ENCODE assay signal across 24 mouse cellular contexts in the genomic region with DNA sequence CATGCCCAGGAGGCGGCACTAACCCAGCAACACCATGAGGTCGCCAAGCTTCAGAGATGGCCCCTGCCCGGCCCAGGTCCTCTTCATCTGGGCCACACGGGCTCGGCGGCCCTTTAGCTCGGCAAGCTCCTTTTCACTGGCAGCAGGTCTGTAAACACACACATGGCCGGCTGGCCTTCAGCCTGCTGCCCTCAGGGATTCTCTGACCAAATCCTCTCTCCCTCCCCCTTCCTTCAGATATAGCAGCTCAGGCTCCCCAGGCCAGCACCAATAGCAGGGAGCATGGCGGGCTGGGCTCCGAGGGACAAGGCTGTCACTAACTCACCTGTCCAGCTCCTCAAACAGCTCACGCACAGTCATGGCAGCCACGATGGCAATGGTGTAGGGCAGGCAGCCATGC. TPM values are rescaled to one million over a fixed set of nuclear protein-coding genes. Genes with fewer than 3 reads are reported as not detected.
A peak's percentile ranks its signal among the peaks of the same experiment; 100 is the strongest.
DNase-seq lines count a peak whose midpoint lies in the region; ATAC-seq and TF ChIP-seq lines count a peak whose summit lies in the region.
"Had no signal": no experiment of that assay in that cellular context is flagged by ENCODE, and none has a peak within 500 bp of the region (broad histone marks: within the 10 kb centered on the region; RNA-seq: fewer than 3 reads in every experiment).

No protein-coding gene starts in this region.

- TF ChIP-seq POLR2A in liver, adult 2 months (IDR thresholded peaks at IDR 0.05; ENCODE audit: extremely low read depth, insufficient read depth, low read length), result no peak
- TF ChIP-seq POLR2A in bone marrow, adult 2 months (IDR thresholded peaks at IDR 0.05; ENCODE audit: borderline replicate concordance, control insufficient read depth, low read depth, low read length), result no peak
- no peak for TF ChIP-seq POLR2A in cerebellum, adult 2 months (IDR thresholded peaks at IDR 0.05; ENCODE audit: borderline replicate concordance, insufficient read depth, low read length)

- H3K4me2 ChIP-seq in liver, embryonic 12.5 days, result no peak overlapping the region
- H3K4me2 ChIP-seq: hindbrain, embryonic 15.5 days; limb, embryonic 12.5 days; lung, embryonic 15.5 days; neural tube, embryonic 12.5 days had no signal

- H3K27me3 ChIP-seq in liver, adult 2 months (ENCODE audit: control insufficient read depth, insufficient read depth, low read length), result no peaks in the 10 kb centered on the region
- H3K27me3 ChIP-seq in liver, embryonic 12.5 days (replicated peaks), result no peaks in the 10 kb centered on the region
- H3K27me3 ChIP-seq in cerebellum, adult 2 months (ENCODE audit: control insufficient read depth, insufficient read depth, low read length), result no peaks in the 10 kb centered on the region
- H3K27me3 ChIP-seq: hindbrain, embryonic 15.5 days; limb, embryonic 12.5 days; lung, embryonic 15.5 days; neural tube, embryonic 12.5 days had no signal

- no peak overlapping the region for H3K27ac ChIP-seq in liver, adult 2 months (replicated peaks; ENCODE audit: insufficient read depth, low read depth, low read length)
- H3K27ac ChIP-seq in liver, embryonic 12.5 days, result no peak overlapping the region
- peak overlapping the region; percentile 22; the same call in 1 of the 2 replicates for H3K27ac ChIP-seq in bone marrow, adult 2 months (ENCODE audit: control insufficient read depth, insufficient read depth, low read depth, low read length, poor library complexity)
- H3K27ac ChIP-seq in cerebellum, adult 2 months (ENCODE audit: insufficient read depth, low read length), result peak overlapping the region; percentile 74
- H3K27ac ChIP-seq: hindbrain, embryonic 15.5 days; left cerebral cortex, adult 2 months; limb, embryonic 12.5 days; liver, embryonic 14.5 days; lung, embryonic 15.5 days; macrophage; midbrain, embryonic 10.5 days; neural tube, embryonic 12.5 days had no signal

- no peak for TF ChIP-seq CTCF in liver, adult 2 months (IDR thresholded peaks at IDR 0.05; ENCODE audit: low read depth, low read length)
- no peak for TF ChIP-seq CTCF in bone marrow, adult 2 months (IDR thresholded peaks at IDR 0.05; ENCODE audit: control insufficient read depth, insufficient read depth, low read length)
- TF ChIP-seq CTCF in cerebellum, adult 2 months (IDR thresholded peaks at IDR 0.05; ENCODE audit: borderline replicate concordance, insufficient read depth, low read depth, low read length), result no peak

- DNase-seq in liver, adult 2 months (ENCODE audit: extremely low read depth, low read depth, low spot score), result peak; percentile 51
- peak; percentile 72 to 76 for DNase-seq in cerebellum, adult 2 months
- peak; percentile 60 to 69 for DNase-seq in cerebellum, postnatal 36 days
- no peak for DNase-seq in urinary bladder, postnatal 25 days (ENCODE audit: low spot score)
- DNase-seq in layer of hippocampus, adult 18-20 months (ENCODE audit: low spot score in 2 of 2), result no peak
- DNase-seq: adrenal gland, postnatal 25 days; embryo, embryonic 11 days; heart, postnatal 36 days; kidney, adult 11 months; kidney, postnatal 14 days; right cerebral cortex, adult 18-20 months; thymus, postnatal 36 days had no signal

- H3K4me1 ChIP-seq in liver, adult 2 months (ENCODE audit: control insufficient read depth, insufficient read depth, low read length), result 0 out of 2 replicates have a peak, but pooled peaks cover 2% of the 10 kb centered on the region
- no peaks in the 10 kb centered on the region for H3K4me1 ChIP-seq in liver, embryonic 12.5 days
- H3K4me1 ChIP-seq in bone marrow, adult 2 months (ENCODE audit: control insufficient read depth, insufficient read depth, low read length), result peaks cover 2% of the 10 kb centered on the region
- H3K4me1 ChIP-seq in cerebellum, adult 2 months (ENCODE audit: control insufficient read depth, insufficient read depth, low read length), result peaks cover 16% of the 10 kb centered on the region
- H3K4me1 ChIP-seq: hindbrain, embryonic 15.5 days; limb, embryonic 12.5 days; lung, embryonic 15.5 days; midbrain, embryonic 10.5 days; neural tube, embryonic 12.5 days had no signal

- ATAC-seq in liver, embryonic 12.5 days, result no peak

- peaks cover 19% of the 10 kb centered on the region; the same call in 1 of the 2 replicates for H3K36me3 ChIP-seq in liver, adult 2 months (ENCODE audit: control insufficient read depth, insufficient read depth, low read length)
- H3K36me3 ChIP-seq in liver, embryonic 12.5 days, result peaks cover 100% of the 10 kb centered on the region

- no peaks in the 10 kb centered on the region for H3K79me2 ChIP-seq in liver, adult 2 months (ENCODE audit: control insufficient read depth, insufficient read depth, low read length)

- H3K9ac ChIP-seq in liver, adult 2 months (ENCODE audit: low read depth, low read length), result no peak overlapping the region
- no peak overlapping the region for H3K9ac ChIP-seq in liver, embryonic 12.5 days
- H3K9ac ChIP-seq: hindbrain, embryonic 15.5 days; limb, embryonic 12.5 days; liver, embryonic 14.5 days; lung, embryonic 15.5 days; neural tube, embryonic 12.5 days had no signal

- H3K9me3 ChIP-seq in liver, embryonic 12.5 days (replicated peaks), result no peaks in the 10 kb centered on the region
- H3K9me3 ChIP-seq: G1E; hindbrain, embryonic 15.5 days; limb, embryonic 12.5 days; lung, embryonic 15.5 days; midbrain, embryonic 10.5 days; neural tube, embryonic 12.5 days had no signal

- 75% methylated on average over 12 of the region's 12 CpGs for WGBS in liver, adult 2 months
- 79% methylated on average over 12 of the region's 12 CpGs for WGBS in liver, embryonic 12.5 days (ENCODE audit: insufficient replicate concordance)
- WGBS in bone marrow, adult 2 months, result 83% methylated on average over 12 of the region's 12 CpGs
- WGBS in cerebellum, adult 2 months, result 11% methylated on average over 12 of the region's 12 CpGs

- no peak overlapping the region for H3K4me3 ChIP-seq in liver, adult 2 months (ENCODE audit: insufficient read depth, low read depth, low read length)
- H3K4me3 ChIP-seq in liver, embryonic 12.5 days, result no peak overlapping the region
- no peak overlapping the region for H3K4me3 ChIP-seq in bone marrow, adult 2 months (replicated peaks; ENCODE audit: control insufficient read depth, low read depth, low read length)
- H3K4me3 ChIP-seq in cerebellum, adult 2 months (replicated peaks; ENCODE audit: insufficient read depth, low read depth, low read length), result peak overlapping the region; percentile 8
- H3K4me3 ChIP-seq: hindbrain, embryonic 15.5 days; left cerebral cortex, adult 2 months; limb, embryonic 12.5 days; lung, embryonic 15.5 days; midbrain, embryonic 10.5 days; neural tube, embryonic 12.5 days had no signal

RNA-seq across cellular contexts. Expression of a gene that starts 15.3 kb away (rescaled TPM):
- 3.8 and 5.6 TPM in 2 replicates for total RNA-seq in liver, adult 2 months (2014; rRNA removed)
- polyA plus RNA-seq in liver, adult 2 months (2012; rRNA removed), result 12.0 and 14.0 TPM in 2 replicates
- 11.3 and 11.4 TPM in 2 replicates for polyA plus RNA-seq in liver, embryonic 12.5 days (2016; fragmentation: Nextera tagmentation; extraction: Ambion mirVana)
- 12.3 and 36.6 TPM in 2 replicates for polyA plus RNA-seq in bone marrow, adult 2 months (2011; ENCODE audit: insufficient read depth, insufficient read length, low replicate concordance, missing spikeins)
- polyA plus RNA-seq in cerebellum, adult 2 months (2012; rRNA removed), result 19.6 and 21.4 TPM in 2 replicates
- 10 to 100 TPM; 15.0 to 15.4 TPM for total RNA-seq in layer of hippocampus, adult 18-20 months (2021)

RNA-seq across cellular contexts. Expression of a gene that starts 22.7 kb away (rescaled TPM):
- total RNA-seq in liver, adult 2 months (2014; rRNA removed), result 7.7 and 8.8 TPM in 2 replicates
- 18.3 and 23.0 TPM in 2 replicates for polyA plus RNA-seq in liver, adult 2 months (2012; rRNA removed)
- 44.0 and 44.1 TPM in 2 replicates for polyA plus RNA-seq in liver, embryonic 12.5 days (2016; fragmentation: Nextera tagmentation; extraction: Ambion mirVana)
- polyA plus RNA-seq in bone marrow, adult 2 months (2011; ENCODE audit: insufficient read depth, insufficient read length, low replicate concordance, missing spikeins), result 4.1 and 9.4 TPM in 2 replicates
- polyA plus RNA-seq in cerebellum, adult 2 months (2012; rRNA removed), result 37.1 and 39.1 TPM in 2 replicates
- total RNA-seq in layer of hippocampus, adult 18-20 months (2021), result 100 to 1,000 TPM in 1 of 2 experiments, 10 to 100 TPM in 1; 92.7 to 107 TPM

RNA-seq across cellular contexts. Expression of a gene that starts 28.6 kb away (rescaled TPM):
- 634 and 1,049 TPM in 2 replicates for total RNA-seq in liver, adult 2 months (2014; rRNA removed)
- polyA plus RNA-seq in liver, adult 2 months (2012; rRNA removed), result 990 and 1,297 TPM in 2 replicates
- 657 and 673 TPM in 2 replicates for polyA plus RNA-seq in liver, embryonic 12.5 days (2016; fragmentation: Nextera tagmentation; extraction: Ambion mirVana)
- polyA plus RNA-seq in bone marrow, adult 2 months (2011; ENCODE audit: insufficient read depth, insufficient read length, low replicate concordance, missing spikeins), result 98.4 and 168 TPM in 2 replicates
- polyA plus RNA-seq in cerebellum, adult 2 months (2012; rRNA removed), result 1,009 and 1,093 TPM in 2 replicates
- 100 to 1,000 TPM; 754 to 818 TPM for total RNA-seq in layer of hippocampus, adult 18-20 months (2021)

RNA-seq across cellular contexts. Expression of a gene that starts 29.5 kb away (rescaled TPM):
- total RNA-seq in liver, adult 2 months (2014; rRNA removed), result 0.13 TPM in 1 of 2 replicates, not detected in the other
- 0.16 and 0.24 TPM in 2 replicates for polyA plus RNA-seq in liver, adult 2 months (2012; rRNA removed)
- 0.38 and 0.66 TPM in 2 replicates for polyA plus RNA-seq in liver, embryonic 12.5 days (2016; fragmentation: Nextera tagmentation; extraction: Ambion mirVana)
- polyA plus RNA-seq in bone marrow, adult 2 months (2011; ENCODE audit: insufficient read depth, insufficient read length, low replicate concordance, missing spikeins), result not detected in 2 replicates
- polyA plus RNA-seq in cerebellum, adult 2 months (2012; rRNA removed), result 0.28 and 0.41 TPM in 2 replicates
- total RNA-seq in layer of hippocampus, adult 18-20 months (2021), result under 1 TPM in 1 of 2 experiments, not detected in 1; 0.46 TPM
- total RNA-seq: adrenal gland, postnatal 25 days; G1E; heart, postnatal 36 days; monocyte, adult 5-6 weeks had no signal
- polyA plus RNA-seq: macrophage had no signal

RNA-seq across cellular contexts. Expression of a gene that starts 57.0 kb away (rescaled TPM):
- 29.3 and 40.9 TPM in 2 replicates for total RNA-seq in liver, adult 2 months (2014; rRNA removed)
- polyA plus RNA-seq in liver, adult 2 months (2012; rRNA removed), result 66.8 and 190 TPM in 2 replicates
- 24.7 and 25.1 TPM in 2 replicates for polyA plus RNA-seq in liver, embryonic 12.5 days (2016; fragmentation: Nextera tagmentation; extraction: Ambion mirVana)
- 4.3 and 18.4 TPM in 2 replicates for polyA plus RNA-seq in bone marrow, adult 2 months (2011; ENCODE audit: insufficient read depth, insufficient read length, low replicate concordance, missing spikeins)
- polyA plus RNA-seq in cerebellum, adult 2 months (2012; rRNA removed), result 47.4 and 48.5 TPM in 2 replicates
- 10 to 100 TPM; 48.7 to 49.1 TPM for total RNA-seq in layer of hippocampus, adult 18-20 months (2021)

Comparison
In these comparisons a context has a peak if more than half of its experiments do, and no peak if none do; other contexts are left out.
1. DNase-seq: peak in liver, adult 2 months (single experiment), cerebellum, adult 2 months (2 of 2) and cerebellum, postnatal 36 days (2 of 2); none in urinary bladder, postnatal 25 days (single experiment) and layer of hippocampus, adult 18-20 months (0 of 2).
2. H3K27ac ChIP-seq: peak in bone marrow, adult 2 months (single experiment) and cerebellum, adult 2 months (single experiment); none in liver, adult 2 months (single experiment) and liver, embryonic 12.5 days (single experiment).